Mouse (Mus musculus) liver, embryonic 11.5 days (tissue): ENCODE data around the gene L1td1. TPM values are rescaled to one million over a fixed set of nuclear protein-coding genes. Genes with fewer than 3 reads are reported as not detected.

Experiments used
- ATAC-seq: fragments of 200-750 bp; cut with Nextera tagmentation; replicated peaks from 2 replicates; pipeline ENCODE4 v1.8.0; 2017; ENCODE audit warnings: moderate number of reproducible peaks, mild to moderate bottlenecking, moderate TSS enrichment, moderate library complexity; ENCODE audit not compliant: low FRiP score
- DNase-seq: peaks from one replicate; pipeline ENCODE4 v3.0.0-alpha.2; 2017; ENCODE audit warnings: low spot score
- H3K27ac ChIP-seq: fragments of 300-500 bp; sonication (generic); 2 replicates; pipeline ENCODE4 v1.5.1; 2014; ENCODE audit warnings: mild to moderate bottlenecking, low read depth, low read length, control low read depth
- H3K27me3 ChIP-seq: fragments of 300-500 bp; sonication (generic); replicated peaks from 2 replicates; pipeline ENCODE4 v1.6.1; 2014; ENCODE audit warnings: low read length, mixed read lengths; ENCODE audit not compliant: control insufficient read depth, insufficient read depth
- H3K36me3 ChIP-seq: fragments of 300-500 bp; sonication (generic); 2 replicates; pipeline ENCODE4 v1.6.1; 2014; ENCODE audit warnings: mild to moderate bottlenecking, low read length, moderate library complexity, mixed read lengths; ENCODE audit not compliant: control insufficient read depth, insufficient read depth
- H3K4me1 ChIP-seq: fragments of 300-500 bp; sonication (generic); replicated peaks from 2 replicates; pipeline ENCODE4 v1.6.1; 2014; ENCODE audit warnings: low read length, mixed read lengths; ENCODE audit not compliant: control insufficient read depth, insufficient read depth
- H3K4me2 ChIP-seq: fragments of 300-500 bp; sonication (generic); 2 replicates; pipeline ENCODE4 v1.6.1; 2014; ENCODE audit warnings: mild to moderate bottlenecking, control low read depth, moderate library complexity
- H3K4me3 ChIP-seq: fragments of 300-500 bp; sonication (generic); 2 replicates; pipeline ENCODE4 v1.5.1; 2014; ENCODE audit warnings: low read depth, low read length, control low read depth
- H3K9ac ChIP-seq: fragments of 300-500 bp; sonication (generic); 2 replicates; pipeline ENCODE4 v1.6.1; 2014; ENCODE audit warnings: low read depth, low read length, control low read depth
- H3K9me3 ChIP-seq: fragments of 300-500 bp; sonication (generic); 2 replicates; pipeline ENCODE4 v1.6.1; 2016; ENCODE audit warnings: low read length, inconsistent platforms, mixed read lengths; ENCODE audit not compliant: control insufficient read depth
- WGBS: fragments of 180-500 bp; shearing (Covaris S2); extraction: QIAGEN DNeasy Blood & Tissue Kit; methylation state at CpG from one replicate; pipeline ENCODE4 v1.1.7; 2014; 5-methylcytosine and 5-hydroxymethylcytosine counted together
- polyA plus RNA-seq: library from polyadenylated mRNA; unstranded; fragments of >200 nt; fragmentation: Nextera tagmentation; extraction: Ambion mirVana; gene quantifications from 2 replicates; pipeline ENCODE4 v1.2.1, GENCODE M21; 2014

Gene L1td1
- polyA plus RNA-seq, 1 experiment from 2014 or later, result 0.05 TPM

DNA sequence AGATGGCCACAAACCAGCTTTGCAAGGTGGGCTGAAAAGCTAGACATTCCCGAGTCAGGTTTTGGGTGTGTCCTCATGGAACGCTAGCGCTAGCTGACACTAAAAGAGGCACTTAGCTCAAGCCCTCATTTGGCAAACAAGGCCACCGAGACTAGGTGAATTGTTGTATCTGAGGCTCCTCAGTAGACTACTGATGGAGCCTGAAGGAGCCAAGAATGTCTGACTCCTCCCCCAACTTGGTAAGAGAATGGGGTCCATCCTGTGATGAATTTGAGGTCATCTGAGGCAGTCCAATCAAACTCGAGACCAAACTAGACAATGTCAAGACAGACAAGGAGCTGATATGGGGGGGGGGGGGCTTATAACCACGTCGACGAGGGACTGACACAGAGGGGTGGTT, 59.3 kb downstream of the L1td1 start:
- H3K27me3 ChIP-seq, result no peaks in the 10 kb centered on the region

DNA sequence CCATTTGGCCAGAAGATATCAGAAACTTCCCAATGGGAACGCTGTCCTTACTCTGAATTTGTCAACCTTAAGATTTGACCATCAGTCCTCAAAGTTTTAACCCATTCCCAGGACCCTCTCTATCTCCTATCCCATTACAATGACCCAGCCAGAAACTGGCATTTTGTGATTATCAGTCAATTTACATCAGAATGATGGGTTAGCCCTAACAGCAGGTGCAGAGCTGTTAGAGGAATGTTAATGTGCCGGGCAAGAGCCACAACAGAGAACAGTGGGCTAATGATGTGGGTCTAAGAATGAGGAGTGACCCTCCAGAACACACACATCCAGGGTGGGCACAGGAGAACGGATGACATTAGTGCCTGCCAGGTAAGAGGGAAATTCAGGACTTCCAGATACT, 59.7 kb downstream of the L1td1 start:
- Histone ChIP-seq H3K4me1 (0 out of 2 replicates have a peak, but pooled peaks cover 2% of the 10 kb centered on the region), H3K27me3 (no peaks in the 10 kb centered on the region), H3K4me2 (no peak overlapping the region), H3K9me3 (no peaks in the 10 kb centered on the region), H3K4me3 (no peak overlapping the region), H3K27ac (no peak overlapping the region), H3K9ac (no peak overlapping the region), H3K36me3 (no peaks in the 10 kb centered on the region)
- 38% methylated on average over 3 of the region's 3 CpGs for WGBS
- ATAC-seq (no peak), DNase-seq (no peak)

More for the DNA sequence above, 59.3 kb downstream of the L1td1 start:
- WGBS, result 33% methylated on average over 8 of the region's 8 CpGs
- ATAC-seq (no peak), DNase-seq (no peak)
- Histone ChIP-seq H3K4me1 (0 out of 2 replicates have a peak, but pooled peaks cover 2% of the 10 kb centered on the region), H3K9me3 (no peaks in the 10 kb centered on the region), H3K4me3 (no peak overlapping the region), H3K9ac (no peak overlapping the region), H3K27ac (no peak overlapping the region), H3K4me2 (no peak overlapping the region), H3K36me3 (no peaks in the 10 kb centered on the region)

Other genes starting within 250 kb of the L1td1 start
- gene Kank4, start 90.8 kb downstream of the L1td1 start, polyA plus RNA-seq, result 0.13 and 0.33 TPM in 2 replicates
- gene I0C0044D17Rik, start 97.1 kb downstream of the L1td1 start, polyA plus RNA-seq, result not detected in 2 replicates
- gene Usp1, start 197.1 kb downstream of the L1td1 start, polyA plus RNA-seq, result 109 and 122 TPM in 2 replicates